Mouse (Mus musculus) liver, adult 2 months (tissue): ENCODE measurements around the gene Vsx1.

Experiments used
- CTCF ChIP-seq: fragments of 200-500 bp; IDR thresholded peaks from 2 replicates; pipeline ENCODE4 v1.5.1; 2011; ENCODE audit warnings: low read depth, low read length, control low read depth
- POLR2A ChIP-seq: fragments of 200-500 bp; IDR thresholded peaks from 2 replicates; pipeline ENCODE4 v1.6.1; 2011; ENCODE audit warnings: low read length, control low read depth; ENCODE audit not compliant: insufficient read depth; ENCODE audit errors: extremely low read depth

- no peak for TF ChIP-seq POLR2A
- no peak for TF ChIP-seq CTCF
Observed at GRCm38 (mm10) chr2:150660049-150660448, 29.1 kb downstream of the Vsx1 start.
